Mouse (Mus musculus): Measurements from ENCODE around the gene Kctd17.
A peak's percentile ranks its signal among the peaks of the same experiment; 100 is the strongest.

Kctd17 gene

DNA sequence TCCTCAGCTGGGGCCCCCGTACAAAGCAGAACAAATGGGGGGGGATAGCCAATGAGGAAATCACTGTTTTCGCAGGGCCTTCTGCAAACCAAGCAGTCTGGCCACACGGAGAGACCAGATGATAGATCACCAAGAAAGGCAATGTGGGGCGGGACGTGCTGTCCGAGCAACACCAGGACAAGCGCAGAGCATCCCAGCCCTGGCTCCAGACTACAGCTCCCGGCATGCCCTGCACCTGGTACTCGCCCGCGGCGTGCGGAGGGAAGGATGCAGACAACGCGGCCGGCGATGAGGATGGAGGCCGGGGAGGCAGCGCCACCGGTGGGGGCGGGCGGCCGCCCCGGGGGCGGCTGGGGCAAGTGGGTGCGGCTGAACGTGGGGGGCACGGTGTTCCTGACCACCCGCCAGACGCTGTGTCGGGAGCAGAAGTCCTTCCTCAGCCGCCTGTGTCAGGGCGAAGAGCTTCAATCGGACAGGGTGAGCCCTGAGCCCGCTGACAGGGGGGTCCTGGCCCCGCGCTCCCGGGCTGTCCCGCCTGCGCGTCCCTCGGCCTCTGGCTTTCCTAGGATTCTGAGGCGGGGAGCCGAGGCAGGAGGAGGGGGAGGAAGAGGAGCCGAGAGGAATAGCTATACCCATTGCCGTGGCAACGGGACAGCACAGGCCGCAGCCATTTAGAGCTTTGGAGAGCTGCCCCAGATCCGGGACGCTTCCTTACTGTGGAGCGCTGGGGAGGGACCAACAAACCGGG, at the start of gene Kctd17:
Gene Kctd17 (plus strand): TSS at position 174 of the 748 bp plus-strand sequence.
- peak; percentile 82 for DNase-seq (ENCODE audit: low spot score)

DNA sequence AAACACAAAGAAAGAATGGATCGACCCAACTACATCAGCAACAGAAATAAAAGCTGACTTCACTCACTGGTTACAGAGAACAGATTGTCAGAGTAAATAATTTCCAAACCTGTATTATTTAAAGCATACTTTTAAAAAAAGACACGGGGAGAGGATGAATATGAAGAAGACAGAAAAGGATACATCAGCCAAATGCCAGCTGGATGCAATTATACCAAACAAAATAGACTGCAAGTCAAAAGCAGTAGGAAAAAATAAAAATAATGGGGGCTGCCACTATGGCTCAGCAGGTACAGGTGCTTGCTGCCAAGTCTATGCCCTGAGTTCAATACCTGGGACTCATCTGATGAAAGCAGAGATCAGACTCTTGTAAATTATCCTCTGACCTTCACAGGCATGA, 48.2 kb upstream of the Kctd17 start:
- DNase-seq (ENCODE audit: low spot score), result no peak

DNA sequence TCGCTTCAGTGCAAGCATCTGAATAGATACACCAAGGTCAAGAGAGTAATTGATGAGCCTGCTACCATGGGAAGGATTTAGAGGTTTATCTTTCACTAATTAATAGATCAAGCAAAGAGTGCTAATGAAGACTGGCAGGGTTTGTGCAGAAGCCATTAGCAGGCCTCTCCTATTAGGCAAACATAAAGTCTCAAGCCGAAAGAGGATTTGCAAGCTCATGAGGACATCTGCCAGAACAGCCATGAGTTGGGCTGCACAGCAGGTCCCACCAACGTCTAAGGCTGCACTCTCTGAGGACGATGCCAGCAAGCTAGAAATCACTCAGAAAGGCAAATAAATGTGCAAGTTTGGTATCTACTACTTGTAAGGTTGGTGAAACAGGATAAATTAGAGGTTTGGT, 47.6 kb upstream of the Kctd17 start:
- no peak for DNase-seq (ENCODE audit: low spot score)

DNA sequence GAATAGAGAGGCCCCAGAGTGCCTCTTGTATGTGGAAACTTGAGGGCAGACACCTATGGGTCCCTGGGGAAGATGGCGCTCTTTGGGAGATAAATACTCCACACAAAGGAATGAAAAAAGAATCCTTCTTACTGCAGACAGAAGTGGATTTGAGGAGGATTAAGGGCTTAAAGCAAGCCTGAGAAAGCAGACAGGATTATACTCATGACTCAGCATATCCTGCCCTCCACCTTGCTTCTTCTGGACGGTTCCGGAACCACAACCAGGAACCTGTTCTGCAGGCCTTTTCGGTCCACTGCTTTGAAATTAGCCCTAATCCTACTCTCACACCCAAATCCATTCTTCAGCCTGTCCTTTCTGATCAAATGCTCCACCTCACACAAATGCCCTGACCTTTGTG, 46.2 kb upstream of the Kctd17 start:
- no peak for DNase-seq (ENCODE audit: low spot score)

DNA sequence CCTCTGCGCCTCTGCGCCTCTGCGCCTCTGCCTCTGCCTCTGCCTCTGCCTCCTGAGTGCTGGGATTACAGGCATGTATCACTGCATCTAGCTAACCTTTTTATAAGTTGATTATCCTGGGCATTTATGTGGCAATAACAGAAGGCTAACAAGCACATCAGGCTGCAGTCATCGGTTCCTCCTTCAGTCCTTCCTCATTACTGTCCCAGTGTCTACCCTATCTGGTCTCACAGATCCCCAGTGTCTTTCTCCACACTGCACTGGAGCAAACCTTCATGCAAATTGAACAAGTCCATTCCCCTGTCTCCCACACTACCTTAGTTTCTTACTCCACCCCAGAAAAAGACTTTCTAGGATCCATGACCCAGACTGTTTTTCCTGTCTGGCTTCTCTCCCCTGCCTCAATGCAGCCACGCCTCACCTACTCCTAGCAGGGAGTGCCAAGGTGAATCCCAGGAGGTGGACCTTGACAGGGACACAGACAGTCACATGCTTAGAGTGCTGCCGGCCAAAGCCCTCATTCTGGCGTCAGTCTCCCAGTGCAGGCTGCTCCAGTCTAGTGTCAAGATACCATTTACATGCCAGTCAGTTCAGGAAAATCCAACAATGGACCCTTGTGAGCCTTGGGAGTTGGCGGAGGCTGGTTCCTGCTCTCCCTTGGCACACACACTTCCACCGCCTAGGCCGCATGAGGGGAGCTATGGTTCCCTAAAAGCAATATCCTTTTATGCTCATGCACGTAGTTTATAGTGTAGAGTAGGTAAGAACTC, 44.7 kb upstream of the Kctd17 start:
- DNase-seq (ENCODE audit: low spot score), result peak; percentile 69

DNA sequence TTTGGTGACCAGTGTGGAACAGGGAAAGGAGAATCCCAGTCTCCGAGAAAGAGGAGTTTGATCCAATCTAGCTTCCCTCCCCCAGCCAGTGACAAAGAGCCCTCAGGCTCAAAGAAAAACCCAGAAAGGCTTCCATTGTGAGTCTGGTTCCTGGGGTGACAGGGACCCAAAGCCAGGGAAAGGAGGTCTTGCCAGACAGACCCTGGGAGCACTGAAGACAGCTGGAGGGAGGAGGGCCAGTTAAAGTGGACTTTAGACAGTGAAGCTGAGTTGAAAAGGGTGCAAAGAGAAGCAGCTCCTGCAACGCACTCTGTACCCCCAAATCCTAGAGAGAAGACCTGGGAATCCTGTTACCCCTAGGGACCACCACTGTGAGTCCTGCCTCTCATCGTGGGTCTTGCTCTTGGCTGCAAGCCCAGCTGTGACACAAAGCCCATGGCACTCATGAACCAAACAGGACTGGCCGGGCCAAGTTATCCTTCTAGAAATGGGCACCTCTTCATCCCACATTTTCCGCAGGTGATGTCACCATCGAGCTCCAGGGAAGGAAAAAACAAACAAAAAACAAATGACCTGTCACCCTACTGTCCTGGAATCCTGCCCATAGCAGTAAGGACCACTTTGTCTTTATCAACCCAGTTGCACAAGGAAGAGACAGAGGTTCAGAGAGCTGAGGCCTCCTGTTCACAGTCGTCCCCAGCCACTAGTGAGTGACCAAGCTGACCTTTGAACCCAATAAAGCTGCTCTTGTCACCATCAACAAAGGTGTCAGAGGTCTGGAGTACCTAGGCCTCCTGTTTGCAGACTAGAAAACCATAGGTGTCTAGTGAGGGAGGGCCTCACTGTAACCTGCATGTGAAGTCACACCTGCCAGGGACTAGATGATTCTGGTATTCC, 43.9 kb upstream of the Kctd17 start:
- peak; percentile 79 for DNase-seq (ENCODE audit: low spot score)

DNA sequence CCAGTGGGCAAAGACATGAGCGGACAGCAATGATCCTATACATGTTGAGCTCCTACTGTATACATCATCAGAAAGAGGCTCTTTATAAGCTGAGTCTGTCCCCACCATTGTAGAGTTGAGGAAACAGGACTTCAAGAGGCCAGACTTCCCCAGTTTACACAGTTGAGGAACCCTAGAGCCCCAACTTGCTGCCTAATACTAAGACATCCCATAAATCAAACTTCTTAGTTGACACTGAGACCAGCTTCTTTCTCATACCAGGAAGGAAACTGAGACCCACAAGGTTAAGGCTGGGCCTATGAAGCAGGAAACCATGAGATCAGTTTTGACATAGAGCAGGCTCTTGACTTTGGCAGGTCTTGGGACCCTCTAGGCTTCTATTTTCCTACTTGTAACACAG, 42.8 kb upstream of the Kctd17 start:
- DNase-seq (ENCODE audit: low spot score), result no peak

DNA sequence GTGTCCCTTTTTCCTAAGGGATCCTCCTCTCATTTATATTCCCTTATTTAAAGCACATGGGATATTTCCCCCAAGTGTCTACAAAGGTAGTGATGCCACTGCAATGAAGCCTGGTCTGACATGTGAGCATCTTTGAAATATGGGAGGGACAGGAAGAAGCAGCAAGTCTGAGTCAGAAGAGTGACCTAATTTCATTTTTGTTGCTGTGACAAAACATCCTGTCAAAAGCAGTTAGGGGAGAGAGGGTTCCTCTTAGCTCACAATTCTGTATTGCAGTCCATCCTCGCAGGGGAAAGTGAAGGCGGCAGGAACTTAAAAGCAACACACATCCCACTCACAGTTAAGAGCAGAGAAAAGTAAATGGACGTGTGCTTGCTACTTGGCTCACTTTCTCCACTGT, 37.5 kb upstream of the Kctd17 start:
- DNase-seq (ENCODE audit: low spot score), result no peak

DNA sequence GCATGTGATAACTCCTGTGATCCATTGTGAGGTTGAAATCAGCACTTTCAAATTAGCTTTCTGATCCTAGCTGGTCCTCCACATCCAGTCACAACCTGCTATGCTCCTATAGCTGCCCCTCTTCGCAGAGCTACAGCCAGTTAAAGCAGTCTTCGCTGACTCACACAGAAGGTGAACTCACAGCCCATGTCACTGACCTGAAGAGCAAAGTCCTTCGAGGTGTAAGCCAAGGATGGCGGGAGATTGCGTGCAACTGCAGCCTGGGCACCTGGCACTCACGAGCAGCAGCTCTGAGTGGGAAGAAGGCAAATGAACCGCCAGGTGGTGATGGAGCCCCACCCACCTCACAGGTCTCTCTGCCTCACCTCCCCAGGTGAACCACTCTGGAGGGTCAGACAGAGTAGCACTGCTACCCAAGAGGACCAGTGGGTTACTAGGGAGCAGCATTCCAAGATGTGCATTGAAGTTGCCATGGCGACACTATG, 32.8 kb upstream of the Kctd17 start, which contains the start of gene Tex33:
Gene Tex33 (minus strand): TSS at position 435 of the 485 bp plus-strand sequence.
- DNase-seq (ENCODE audit: low spot score), result no peak

DNA sequence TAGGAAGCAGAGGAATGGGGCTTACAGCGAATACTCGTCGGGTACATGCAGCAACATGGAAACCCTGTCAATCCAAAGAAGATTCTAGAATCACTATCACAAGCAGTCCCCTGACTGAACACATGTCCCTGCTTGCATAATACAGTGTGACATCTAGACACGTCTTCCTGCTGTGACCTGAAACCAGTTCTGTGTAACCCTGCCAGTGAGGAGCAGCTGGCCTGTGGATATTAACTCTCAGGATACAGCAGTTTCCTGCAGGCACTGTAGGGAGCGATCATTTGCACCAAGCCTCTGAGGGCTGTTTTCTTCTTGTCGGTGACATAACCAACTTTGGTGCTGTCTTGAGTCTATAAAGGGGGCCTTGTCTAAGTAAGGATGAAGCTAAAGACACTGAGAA, 27.0 kb upstream of the Kctd17 start:
- no peak for DNase-seq (ENCODE audit: low spot score)

DNA sequence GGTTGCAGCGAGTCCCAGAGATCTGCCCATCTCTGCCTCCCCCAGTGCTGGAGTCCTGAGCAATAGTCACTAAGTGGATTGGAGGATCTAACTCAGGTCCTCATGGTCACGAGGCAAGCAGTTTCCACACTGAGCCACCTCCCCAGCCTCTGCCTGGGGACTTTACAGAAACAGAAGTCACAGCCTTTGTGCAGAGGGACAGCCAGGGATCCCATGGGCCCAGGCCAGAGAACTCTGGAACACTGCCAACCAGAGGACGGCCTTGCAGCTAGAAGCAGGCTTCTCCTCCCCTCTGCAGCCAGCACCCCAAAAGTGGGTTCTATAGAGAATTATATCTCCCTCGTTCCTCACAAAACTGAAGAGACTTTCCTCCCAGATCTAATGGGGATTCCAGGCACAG, 26.4 kb upstream of the Kctd17 start:
- DNase-seq (ENCODE audit: low spot score), result no peak

DNA sequence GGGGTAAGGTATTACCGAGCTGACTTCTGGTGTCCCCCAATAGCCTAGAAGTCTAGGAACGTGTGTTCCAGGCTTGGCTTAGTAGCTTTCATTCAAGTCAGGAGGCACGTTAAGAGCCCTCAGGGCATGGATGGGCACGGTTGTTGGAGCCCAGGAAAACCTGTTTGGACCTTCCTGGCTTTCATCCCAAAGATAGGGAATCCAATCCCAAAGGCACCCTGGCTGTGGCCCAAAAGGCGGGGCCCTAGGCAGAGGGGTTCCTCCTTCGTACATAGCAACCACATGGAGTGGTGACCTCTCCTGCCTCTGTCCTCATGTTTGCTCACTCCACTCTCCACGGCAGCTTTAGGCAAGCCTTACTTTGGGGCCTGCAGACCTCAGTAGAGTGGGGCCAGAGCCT, 25.9 kb upstream of the Kctd17 start:
- no peak for DNase-seq (ENCODE audit: low spot score)

DNA sequence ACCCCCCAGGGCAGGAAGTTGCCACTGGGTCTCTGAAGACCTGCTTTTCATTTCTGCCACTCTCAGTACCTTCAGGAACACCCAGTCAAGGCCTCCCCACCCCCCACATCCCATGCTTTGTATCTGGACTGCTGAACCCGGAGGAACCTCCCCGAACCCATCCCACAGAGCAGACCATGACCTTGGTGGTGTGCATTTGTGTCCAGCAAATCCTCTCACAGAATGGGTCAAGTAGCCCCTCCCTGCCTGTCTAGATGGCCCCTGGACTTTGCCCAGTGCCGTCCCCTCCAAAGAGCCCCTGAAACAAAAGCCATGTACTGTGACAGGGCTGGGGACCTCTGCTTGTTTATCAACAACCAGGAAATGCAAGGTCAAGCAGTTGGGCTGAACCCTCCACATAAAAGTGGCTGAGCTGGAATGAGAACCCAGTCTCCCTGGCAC, 25.0 kb upstream of the Kctd17 start:
- peak; percentile 90 for DNase-seq (ENCODE audit: low spot score)

DNA sequence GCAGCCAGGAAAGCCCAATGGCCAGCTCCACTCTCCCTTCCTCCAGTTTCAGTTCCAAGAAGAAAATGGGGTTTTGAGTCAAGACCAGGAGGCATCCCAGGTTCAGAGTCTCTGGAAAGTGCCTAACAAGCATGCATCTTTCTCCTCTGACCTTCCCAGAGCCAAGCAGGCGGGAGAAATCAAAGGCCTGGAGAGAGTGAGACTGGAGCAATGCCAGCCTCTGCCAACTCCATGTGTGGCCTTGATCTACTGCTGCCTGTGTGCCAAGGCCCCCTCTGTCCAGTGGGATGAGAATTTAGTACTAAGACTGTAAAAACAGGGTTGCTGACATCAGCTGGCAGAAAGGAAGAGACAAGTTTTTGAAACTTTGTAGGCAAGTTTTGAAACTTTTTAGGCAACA, 24.5 kb upstream of the Kctd17 start:
- no peak for DNase-seq (ENCODE audit: low spot score)

DNA sequence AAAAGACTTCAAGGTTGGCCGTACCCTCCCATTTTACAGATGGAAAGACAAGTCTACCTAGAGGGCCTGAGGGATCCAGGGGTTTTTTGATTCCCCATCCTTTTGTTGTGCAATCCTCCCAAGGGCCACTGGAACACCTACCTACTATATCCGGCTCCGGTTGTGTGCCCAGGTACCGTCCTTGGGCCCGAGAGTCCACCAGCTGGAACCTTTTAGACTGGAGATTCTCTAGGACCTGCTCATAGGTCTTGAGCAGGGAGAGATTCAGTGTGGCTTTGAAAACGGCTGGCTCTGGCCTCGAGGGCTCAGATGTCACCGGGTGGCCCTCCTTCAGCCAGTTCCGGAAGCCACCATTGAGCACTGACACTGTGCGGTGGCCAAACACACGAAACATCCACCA, 23.3 kb upstream of the Kctd17 start:
- DNase-seq (ENCODE audit: low spot score), result no peak

DNA sequence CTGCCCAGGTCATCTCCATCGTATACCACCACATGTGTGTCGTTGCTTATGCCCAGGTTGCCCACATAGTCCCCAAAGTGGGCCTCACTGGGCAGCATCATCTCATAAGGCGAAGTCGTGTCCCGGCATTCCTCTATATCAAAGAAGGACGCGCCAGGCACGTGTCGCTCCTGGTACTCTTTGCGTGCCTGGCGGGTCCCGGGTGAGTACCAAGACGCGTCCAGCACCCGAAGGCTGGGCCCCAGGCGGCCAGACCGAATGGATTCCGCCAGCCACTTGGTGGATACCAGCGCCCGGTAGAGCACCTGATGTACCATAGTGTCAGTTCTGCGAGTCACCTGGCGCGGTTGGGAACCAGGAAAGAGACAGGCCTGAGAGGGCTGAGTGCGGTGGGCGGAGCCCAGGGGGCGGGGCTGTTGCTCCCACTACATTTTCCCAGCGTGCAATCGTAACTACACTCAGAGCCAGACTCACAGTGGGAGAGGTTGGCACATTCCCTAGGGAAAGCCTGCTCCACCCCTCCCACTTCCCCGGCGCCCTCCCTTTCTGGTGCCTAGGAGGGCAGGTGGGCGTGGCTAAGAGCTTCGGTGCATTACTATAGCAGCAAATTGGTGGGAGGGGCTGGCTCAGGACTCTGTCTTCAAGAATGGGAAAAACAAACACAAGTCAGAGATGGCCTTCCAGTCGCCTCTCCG, 22.7 kb upstream of the Kctd17 start, which contains the start of gene Tst:
Gene Tst (minus strand): TSS at position 391 of the 695 bp plus-strand sequence.
- peak; percentile 97 for DNase-seq (ENCODE audit: low spot score)

DNA sequence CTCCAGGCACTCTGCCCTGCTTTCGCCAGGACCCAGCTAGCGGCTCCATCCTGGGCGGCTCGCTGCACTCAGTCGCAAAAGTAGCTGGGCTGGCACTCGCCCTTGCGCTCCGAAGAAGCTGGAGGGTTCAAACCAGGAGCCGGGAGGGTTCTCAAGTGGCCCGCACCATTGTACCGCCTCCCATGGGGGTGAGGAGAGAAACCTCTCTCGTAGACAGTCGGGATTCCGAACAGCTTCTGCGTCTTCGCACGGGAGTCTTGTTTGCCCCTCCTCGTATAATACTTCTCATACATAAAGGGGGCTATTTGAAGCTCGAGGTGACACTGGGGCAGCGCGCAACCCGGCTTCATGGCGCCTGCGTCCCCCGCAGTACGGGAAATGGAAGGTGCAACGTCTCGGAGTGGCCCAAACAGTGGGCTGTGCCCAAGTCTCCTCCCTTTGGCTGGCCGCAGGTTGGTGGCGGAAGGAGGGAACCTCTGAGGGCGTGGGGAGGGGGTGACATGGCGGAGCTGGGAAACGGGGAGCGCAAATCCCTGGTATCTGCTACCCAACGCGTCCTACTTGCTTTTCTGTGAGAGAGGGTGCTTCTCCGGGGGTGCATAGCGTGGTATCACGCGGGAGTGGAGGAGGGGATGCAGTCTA, 21.9 kb upstream of the Kctd17 start, which contains the start of gene Mpst:
Gene Mpst (plus strand): TSS at position 124 of the 642 bp plus-strand sequence.
- DNase-seq (ENCODE audit: low spot score), result peak; percentile 91

DNA sequence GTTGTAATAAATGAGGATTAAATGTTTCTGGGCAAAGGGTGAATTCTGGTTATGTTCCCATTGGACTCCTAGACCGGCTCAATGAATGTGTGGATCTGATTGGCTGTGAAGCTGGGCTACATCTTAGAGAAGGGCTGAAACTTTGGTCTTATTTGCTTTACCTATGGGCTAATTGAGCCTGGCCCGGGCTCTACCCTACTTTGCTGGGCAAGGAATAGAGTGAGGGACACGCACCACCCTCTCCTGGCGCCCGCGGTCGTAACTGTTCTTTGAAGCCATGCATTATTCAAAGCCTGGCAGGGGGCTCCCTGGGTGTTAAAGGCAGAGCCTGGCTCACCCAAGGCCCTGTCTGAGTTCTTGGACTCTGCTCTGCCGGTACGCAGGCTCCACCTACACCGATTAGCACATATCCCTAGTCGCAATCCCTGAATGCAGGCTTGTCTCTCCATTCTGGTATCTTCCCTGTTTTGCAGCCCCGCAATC, 18.8 kb upstream of the Kctd17 start:
- peak; percentile 81 for DNase-seq (ENCODE audit: low spot score)

DNA sequence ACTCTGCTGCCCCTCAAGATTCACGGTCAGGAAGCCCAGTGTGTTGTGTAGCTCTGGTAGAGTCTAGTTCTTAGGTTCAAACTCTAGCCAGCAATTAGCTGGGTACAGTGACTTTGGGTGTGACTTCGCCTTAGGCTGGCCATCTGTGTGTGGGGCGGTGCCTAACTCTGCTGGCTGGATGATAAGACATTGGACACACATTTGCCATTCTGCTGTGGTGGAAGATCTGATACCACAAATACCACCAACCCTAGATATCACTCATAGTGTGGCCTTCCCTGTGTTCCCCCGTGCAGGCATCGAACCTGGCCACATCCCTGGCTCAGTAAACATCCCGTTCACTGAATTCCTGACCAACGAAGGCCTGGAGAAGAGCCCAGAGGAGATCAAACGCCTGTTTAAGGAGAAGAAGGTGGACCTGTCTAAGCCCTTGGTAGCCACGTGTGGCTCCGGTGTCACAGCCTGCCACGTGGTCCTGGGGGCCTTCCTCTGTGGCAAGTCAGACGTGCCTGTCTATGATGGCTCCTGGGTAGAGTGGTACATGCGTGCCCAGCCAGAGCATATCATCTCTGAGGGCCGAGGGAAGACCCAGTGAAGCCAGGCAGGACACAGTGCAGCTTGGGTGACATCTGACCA, 15.2 kb upstream of the Kctd17 start:
- DNase-seq (ENCODE audit: low spot score), result no peak

DNA sequence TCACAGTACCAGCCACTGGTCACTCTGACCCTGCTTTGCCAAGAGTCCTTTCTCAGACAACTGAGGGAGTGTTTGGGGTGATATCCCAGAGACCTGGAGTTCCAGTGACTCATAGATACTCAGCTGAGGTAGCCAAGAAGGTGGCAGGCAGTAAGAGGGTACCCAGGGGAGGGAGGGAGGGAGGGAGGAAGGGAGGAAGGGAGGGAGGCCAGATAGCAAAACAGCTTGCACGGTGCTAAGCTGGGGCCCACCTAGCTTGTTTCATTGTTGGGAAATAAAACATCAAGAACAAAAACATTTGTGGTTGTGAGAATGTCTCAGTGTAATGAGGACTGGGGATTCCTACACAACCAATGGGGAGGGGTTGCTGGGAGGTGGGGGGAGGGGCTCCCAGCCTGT, 14.6 kb upstream of the Kctd17 start:
- no peak for DNase-seq (ENCODE audit: low spot score)

Measured in yolk sac, embryonic 10.5 days (tissue).